Mouse (Mus musculus) neural tube, embryonic 10.5 days (tissue): ENCODE measurements around the gene Usp50.

Source experiments
- DNase-seq: peaks from one replicate; pipeline ENCODE4 v3.0.0-alpha.2; 2017; ENCODE audit warnings: low spot score; ENCODE audit errors: extremely low spot score

The Usp50 gene

GRCm38 (mm10) chr2:126783370-126783769 lies at the start of gene Usp50:
Gene Usp50, minus strand, starts transcription at chr2:126783470.
- DNase-seq: no peak

- DNase-seq: no peak
Observed at GRCm38 (mm10) chr2:126817414-126817813, 34.1 kb upstream of the Usp50 start.

GRCm38 (mm10) chr2:126816644-126817347 lies 33.5 kb upstream of the Usp50 start:
- no peak for DNase-seq

GRCm38 (mm10) chr2:126815822-126816221 lies 32.6 kb upstream of the Usp50 start:
- DNase-seq: no peak

GRCm38 (mm10) chr2:126801980-126802379 lies 18.7 kb upstream of the Usp50 start:
- no peak for DNase-seq

- DNase-seq: no peak
Observed at GRCm38 (mm10) chr2:126798455-126798854, 15.2 kb upstream of the Usp50 start.

- no peak for DNase-seq
Observed at GRCm38 (mm10) chr2:126795708-126796107, 12.4 kb upstream of the Usp50 start.

- no peak for DNase-seq
Observed at GRCm38 (mm10) chr2:126792611-126793010, 9.3 kb upstream of the Usp50 start.

- no peak for DNase-seq
Observed at GRCm38 (mm10) chr2:126787721-126788342, 4.6 kb upstream of the Usp50 start.

GRCm38 (mm10) chr2:126782433-126782832 lies 837 bp downstream of the Usp50 start:
- DNase-seq: no peak

GRCm38 (mm10) chr2:126781478-126781877 lies 1.8 kb downstream of the Usp50 start:
- no peak for DNase-seq

- DNase-seq: no peak
Observed at GRCm38 (mm10) chr2:126780286-126780685, 3.0 kb downstream of the Usp50 start.

- DNase-seq: no peak
Observed at GRCm38 (mm10) chr2:126778806-126779205, 4.5 kb downstream of the Usp50 start.

GRCm38 (mm10) chr2:126776416-126776815 lies 6.9 kb downstream of the Usp50 start:
- DNase-seq: no peak

GRCm38 (mm10) chr2:126775951-126776350 lies 7.3 kb downstream of the Usp50 start:
- no peak for DNase-seq

- no peak for DNase-seq
Observed at GRCm38 (mm10) chr2:126772217-126772616, 11.1 kb downstream of the Usp50 start.

GRCm38 (mm10) chr2:126769431-126770181 lies 13.7 kb downstream of the Usp50 start:
- no peak for DNase-seq

GRCm38 (mm10) chr2:126768194-126768593 lies 15.1 kb downstream of the Usp50 start:
- DNase-seq: no peak

GRCm38 (mm10) chr2:126767599-126767998 lies 15.7 kb downstream of the Usp50 start:
- no peak for DNase-seq

- DNase-seq: no peak
Observed at GRCm38 (mm10) chr2:126765867-126766582, 17.2 kb downstream of the Usp50 start.

- DNase-seq: no peak
Observed at GRCm38 (mm10) chr2:126759351-126759750, 23.9 kb downstream of the Usp50 start.

- no peak for DNase-seq
Observed at GRCm38 (mm10) chr2:126755664-126756063, 27.6 kb downstream of the Usp50 start.
